Mouse (Mus musculus): ENCODE results near the gene Abhd18. TPM values are rescaled to one million over a fixed set of nuclear protein-coding genes. Genes with fewer than 3 reads are reported as not detected.

The Abhd18 gene
- polyA plus RNA-seq, 1 experiment from 2014 or later, result 3.0 TPM

GRCm38 (mm10) chr3:40952606-40953005 is 105.8 kb downstream of the Abhd18 start:
- H3K4me3 ChIP-seq (ENCODE audit: low read depth, low read length), result no peak overlapping the region
- no peak for ATAC-seq (replicated peaks; ENCODE audit: insufficient number of reproducible peaks, low FRiP score, low TSS enrichment, low read depth)
- no peaks in the 10 kb centered on the region for H3K9me3 ChIP-seq (replicated peaks; ENCODE audit: control insufficient read depth, low read length)
- no peaks in the 10 kb centered on the region for H3K4me1 ChIP-seq (ENCODE audit: control insufficient read depth, insufficient read depth, low read length)
- no peak overlapping the region for H3K9ac ChIP-seq (replicated peaks; ENCODE audit: low read length)
- no peak for DNase-seq (ENCODE audit: low spot score)
- H3K27ac ChIP-seq (replicated peaks; ENCODE audit: low read depth, low read length), result no peak overlapping the region
- H3K36me3 ChIP-seq (replicated peaks; ENCODE audit: control insufficient read depth, insufficient read depth, low read depth, low read length), result no peaks in the 10 kb centered on the region
- H3K4me2 ChIP-seq (ENCODE audit: low read depth, low read length), result no peak overlapping the region
- H3K27me3 ChIP-seq (ENCODE audit: control insufficient read depth, insufficient read depth, low read length), result peaks cover 8% of the 10 kb centered on the region

- Histone ChIP-seq H3K4me1 (ENCODE audit: control insufficient read depth, insufficient read depth, low read length) (no peaks in the 10 kb centered on the region), H3K36me3 (replicated peaks; ENCODE audit: control insufficient read depth, insufficient read depth, low read depth, low read length) (no peaks in the 10 kb centered on the region), H3K4me2 (ENCODE audit: low read depth, low read length) (no peak overlapping the region), H3K9ac (replicated peaks; ENCODE audit: low read length) (no peak overlapping the region), H3K27me3 (ENCODE audit: control insufficient read depth, insufficient read depth, low read length) (peaks cover 4% of the 10 kb centered on the region; the same call in 1 of the 2 replicates), H3K27ac (replicated peaks; ENCODE audit: low read depth, low read length) (no peak overlapping the region), H3K4me3 (ENCODE audit: low read depth, low read length) (no peak overlapping the region), H3K9me3 (replicated peaks; ENCODE audit: control insufficient read depth, low read length) (no peaks in the 10 kb centered on the region)
- ATAC-seq (replicated peaks; ENCODE audit: insufficient number of reproducible peaks, low FRiP score, low TSS enrichment, low read depth) (no peak), DNase-seq (ENCODE audit: low spot score) (no peak)
- WGBS, result 84% methylated on average over 1 of the region's 1 CpGs
These were observed 108.0 kb downstream of the Abhd18 start for GRCm38 (mm10) chr3:40954792-40955191.

DNA sequence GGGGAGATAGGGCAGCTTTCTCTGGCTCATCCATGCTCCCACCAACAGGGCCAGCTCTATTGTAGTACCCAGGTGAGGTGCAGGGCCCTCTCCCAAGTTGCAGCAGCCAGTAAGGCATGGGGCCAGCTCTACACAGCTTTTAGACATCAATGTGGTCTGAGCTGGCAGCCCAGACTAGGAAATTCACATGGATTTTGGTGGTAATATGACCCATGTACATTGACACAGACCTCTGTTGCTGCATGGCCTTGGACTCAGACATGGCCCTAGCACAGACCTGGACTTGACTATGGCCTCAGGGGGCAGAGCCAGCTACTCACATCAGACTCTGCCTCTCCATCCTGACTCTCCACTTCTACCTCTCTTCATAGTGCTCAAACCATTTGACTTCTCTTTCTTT is 112.1 kb downstream of the Abhd18 start:
- Histone ChIP-seq H3K9ac (replicated peaks; ENCODE audit: low read length) (no peak overlapping the region), H3K27me3 (ENCODE audit: control insufficient read depth, insufficient read depth, low read length) (no peaks in the 10 kb centered on the region), H3K27ac (replicated peaks; ENCODE audit: low read depth, low read length) (no peak overlapping the region), H3K9me3 (replicated peaks; ENCODE audit: control insufficient read depth, low read length) (no peaks in the 10 kb centered on the region), H3K36me3 (replicated peaks; ENCODE audit: control insufficient read depth, insufficient read depth, low read depth, low read length) (no peaks in the 10 kb centered on the region), H3K4me1 (ENCODE audit: control insufficient read depth, insufficient read depth, low read length) (no peaks in the 10 kb centered on the region), H3K4me3 (ENCODE audit: low read depth, low read length) (no peak overlapping the region), H3K4me2 (ENCODE audit: low read depth, low read length) (no peak overlapping the region)
- ATAC-seq (replicated peaks; ENCODE audit: insufficient number of reproducible peaks, low FRiP score, low TSS enrichment, low read depth) (no peak), DNase-seq (ENCODE audit: low spot score) (no peak)

DNA sequence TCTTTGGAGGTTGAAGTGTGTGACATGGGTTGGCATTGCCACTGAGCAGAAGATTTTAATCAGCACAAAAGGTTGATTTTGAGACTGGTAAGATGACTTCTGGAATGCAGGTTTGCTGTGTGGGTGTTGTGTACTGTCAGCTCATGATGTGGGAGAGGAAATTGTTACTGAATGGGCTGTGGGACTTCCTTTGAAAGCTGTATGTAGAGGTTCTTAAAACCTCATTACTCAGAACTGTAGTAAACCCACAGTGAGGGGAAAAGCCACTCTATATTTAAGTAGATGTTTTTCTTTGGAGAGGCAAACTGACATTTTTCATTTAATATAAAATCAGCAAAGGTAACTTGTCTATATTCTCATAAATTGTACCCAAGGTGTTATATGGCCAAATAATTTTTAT is 134.0 kb downstream of the Abhd18 start:
- H3K9me3 ChIP-seq (replicated peaks; ENCODE audit: control insufficient read depth, low read length), result no peaks in the 10 kb centered on the region
- no peaks in the 10 kb centered on the region for H3K27me3 ChIP-seq (ENCODE audit: control insufficient read depth, insufficient read depth, low read length)
- no peak overlapping the region for H3K4me3 ChIP-seq (ENCODE audit: low read depth, low read length)
- H3K36me3 ChIP-seq (replicated peaks; ENCODE audit: control insufficient read depth, insufficient read depth, low read depth, low read length), result no peaks in the 10 kb centered on the region
- H3K27ac ChIP-seq (replicated peaks; ENCODE audit: low read depth, low read length), result no peak overlapping the region
- no peaks in the 10 kb centered on the region for H3K4me1 ChIP-seq (ENCODE audit: control insufficient read depth, insufficient read depth, low read length)
- no peak for DNase-seq (ENCODE audit: low spot score)
- no peak for ATAC-seq (replicated peaks; ENCODE audit: insufficient number of reproducible peaks, low FRiP score, low TSS enrichment, low read depth)
- H3K9ac ChIP-seq (replicated peaks; ENCODE audit: low read length), result no peak overlapping the region
- H3K4me2 ChIP-seq (ENCODE audit: low read depth, low read length), result no peak overlapping the region

DNA sequence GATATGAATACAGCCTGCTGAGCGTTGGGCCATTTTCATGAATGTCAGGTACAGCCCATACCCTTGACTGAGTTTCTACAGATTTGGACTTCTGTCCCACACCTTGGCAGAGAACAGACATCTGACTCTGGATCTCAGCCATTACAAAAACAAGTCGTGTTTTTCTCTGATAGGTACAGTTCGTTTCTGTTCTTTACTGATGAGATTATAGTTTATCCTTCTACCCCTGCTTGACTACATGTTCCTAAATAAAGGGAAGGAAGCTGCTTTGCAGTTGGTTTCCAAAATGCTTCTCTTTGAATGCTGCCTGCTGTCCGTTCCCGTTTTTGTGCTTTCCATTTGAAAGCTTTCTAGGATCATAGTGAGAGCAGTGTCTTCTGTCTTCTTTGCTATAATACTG is 140.8 kb downstream of the Abhd18 start:
- ATAC-seq (replicated peaks; ENCODE audit: insufficient number of reproducible peaks, low FRiP score, low TSS enrichment, low read depth), result no peak
- no peaks in the 10 kb centered on the region for H3K36me3 ChIP-seq (replicated peaks; ENCODE audit: control insufficient read depth, insufficient read depth, low read depth, low read length)
- no peaks in the 10 kb centered on the region for H3K27me3 ChIP-seq (ENCODE audit: control insufficient read depth, insufficient read depth, low read length)
- no peak for DNase-seq (ENCODE audit: low spot score)
- H3K4me2 ChIP-seq (ENCODE audit: low read depth, low read length), result no peak overlapping the region
- no peak overlapping the region for H3K27ac ChIP-seq (replicated peaks; ENCODE audit: low read depth, low read length)
- no peak overlapping the region for H3K9ac ChIP-seq (replicated peaks; ENCODE audit: low read length)
- no peak overlapping the region for H3K4me3 ChIP-seq (ENCODE audit: low read depth, low read length)
- WGBS, result 79% methylated on average over 5 of the region's 5 CpGs
- no peaks in the 10 kb centered on the region for H3K9me3 ChIP-seq (replicated peaks; ENCODE audit: control insufficient read depth, low read length)
- H3K4me1 ChIP-seq (ENCODE audit: control insufficient read depth, insufficient read depth, low read length), result no peaks in the 10 kb centered on the region

Other genes with a start within 250 kb of the Abhd18 start
- 0.22 and 0.45 TPM in 2 replicates for gene Slc25a31, start 138.1 kb upstream of the Abhd18 start, polyA plus RNA-seq (2014; fragmentation: Nextera tagmentation; extraction: Ambion mirVana)
- gene Hspa4l, start 102.5 kb upstream of the Abhd18 start, polyA plus RNA-seq (2014; fragmentation: Nextera tagmentation; extraction: Ambion mirVana), result 22.7 and 23.6 TPM in 2 replicates
- gene Plk4, start 47.0 kb upstream of the Abhd18 start, polyA plus RNA-seq (2014; fragmentation: Nextera tagmentation; extraction: Ambion mirVana), result 80.9 and 87.2 TPM in 2 replicates
- gene Mfsd8, start 84 bp upstream of the Abhd18 start, polyA plus RNA-seq (2014; fragmentation: Nextera tagmentation; extraction: Ambion mirVana), result 6.3 and 7.3 TPM in 2 replicates
- gene 1700034I23Rik, start 55.6 kb downstream of the Abhd18 start, polyA plus RNA-seq (2014; fragmentation: Nextera tagmentation; extraction: Ambion mirVana), result 0.17 TPM in 1 of 2 replicates, not detected in the other
- 1.4 and 1.7 TPM in 2 replicates for gene Larp1b, start 102.9 kb downstream of the Abhd18 start, polyA plus RNA-seq (2014; fragmentation: Nextera tagmentation; extraction: Ambion mirVana)
- 28.3 and 29.7 TPM in 2 replicates for gene Pgrmc2, start 236.1 kb downstream of the Abhd18 start, polyA plus RNA-seq (2014; fragmentation: Nextera tagmentation; extraction: Ambion mirVana)